Mouse (Mus musculus) MN1 (cell line): ENCODE measurements around the gene Cmtm2b.
"Not testable (repeated sequence)": the region's sequence is repeated elsewhere in the genome, so short reads cannot be mapped to it uniquely, and the experiment has no call there.

Experiments used
- DNase-seq: peaks from one replicate; pipeline ENCODE4 v3.0.0-alpha.2; 2016; ENCODE audit warnings: low spot score

Cmtm2b gene

GRCm38 (mm10) chr8:104321930-104322329 lies at the start of gene Cmtm2b:
Gene Cmtm2b (plus strand): TSS chr8:104322230.
- not testable (repeated sequence) for DNase-seq

GRCm38 (mm10) chr8:104293081-104293480 lies 28.9 kb upstream of the Cmtm2b start, which contains the start of gene Cmtm2a:
Gene Cmtm2a (minus strand): TSS chr8:104293181.
- not testable (repeated sequence) for DNase-seq

GRCm38 (mm10) chr8:104294396-104294795 lies 27.6 kb upstream of the Cmtm2b start:
- DNase-seq: no peak

- not testable (repeated sequence) for DNase-seq
Observed at GRCm38 (mm10) chr8:104301577-104301976, 20.5 kb upstream of the Cmtm2b start.

GRCm38 (mm10) chr8:104302536-104302935 lies 19.5 kb upstream of the Cmtm2b start:
- not testable (repeated sequence) for DNase-seq

- no peak for DNase-seq
Observed at GRCm38 (mm10) chr8:104304962-104305361, 17.1 kb upstream of the Cmtm2b start.

- not testable (repeated sequence) for DNase-seq
Observed at GRCm38 (mm10) chr8:104308341-104308740, 13.7 kb upstream of the Cmtm2b start.

- not testable (repeated sequence) for DNase-seq
Observed at GRCm38 (mm10) chr8:104309441-104310155, 12.4 kb upstream of the Cmtm2b start, which contains the start of the genes Gm45711 and Cmtm1. Gene Gm45711 (minus strand): TSS chr8:104310081. Gene Cmtm1 (minus strand): TSS chr8:104310145.

GRCm38 (mm10) chr8:104312023-104312422 lies 10.0 kb upstream of the Cmtm2b start:
- not testable (repeated sequence) for DNase-seq

- DNase-seq: no peak
Observed at GRCm38 (mm10) chr8:104313311-104313710, 8.7 kb upstream of the Cmtm2b start.

GRCm38 (mm10) chr8:104321267-104321666 lies 763 bp upstream of the Cmtm2b start, which contains the start of gene Gm11020:
Gene Gm11020 (plus strand): TSS chr8:104321567.
- not testable (repeated sequence) for DNase-seq

- DNase-seq: no peak
Observed at GRCm38 (mm10) chr8:104332665-104333631, 10.9 kb downstream of the Cmtm2b start.

GRCm38 (mm10) chr8:104333786-104334185 lies 11.8 kb downstream of the Cmtm2b start:
- no peak for DNase-seq

- no peak for DNase-seq
Observed at GRCm38 (mm10) chr8:104334196-104334595, 12.2 kb downstream of the Cmtm2b start.

GRCm38 (mm10) chr8:104336806-104337205 lies 14.8 kb downstream of the Cmtm2b start:
- no peak for DNase-seq

- DNase-seq: no peak
Observed at GRCm38 (mm10) chr8:104337890-104338289, 15.9 kb downstream of the Cmtm2b start.

- peak; percentile 64 for DNase-seq
Observed at GRCm38 (mm10) chr8:104339229-104339982, 17.4 kb downstream of the Cmtm2b start, which contains the start of gene Cmtm3. Gene Cmtm3 (plus strand): TSS chr8:104339410.

- DNase-seq: no peak
Observed at GRCm38 (mm10) chr8:104339983-104340232, 17.9 kb downstream of the Cmtm2b start.

GRCm38 (mm10) chr8:104340233-104341105 lies 18.4 kb downstream of the Cmtm2b start:
- peak; percentile 87 for DNase-seq

GRCm38 (mm10) chr8:104341106-104341561 lies 19.1 kb downstream of the Cmtm2b start:
- peak; percentile 86 for DNase-seq

GRCm38 (mm10) chr8:104341678-104342077 lies 19.6 kb downstream of the Cmtm2b start:
- no peak for DNase-seq
